Mouse (Mus musculus) embryonic stem cell, embryonic (primary cell): ENCODE results near the gene Uck1.

Source experiments
- CTCF ChIA-PET, 4 experiments: fragments of 300-600 bp in 2 of 4; fragments of 350-600 bp in 2 of 4; sonication (Branson Sonifier 250); formaldehyde crosslinking; loops; one replicate each; lab custom pipeline; 2022; ENCODE audit warnings: inconsistent platforms in 2 of 4; lab: Charles Lee
- POLR2A ChIA-PET, 4 experiments: fragments of 300-600 bp in 2 of 4; fragments of 350-600 bp in 2 of 4; sonication (Branson Sonifier 250); formaldehyde crosslinking; loops; one replicate each; lab custom pipeline; 2022; ENCODE audit warnings: antibody characterized with exemption in 4 of 4, inconsistent platforms in 1 of 4; lab: Charles Lee

The Uck1 gene

DNA sequence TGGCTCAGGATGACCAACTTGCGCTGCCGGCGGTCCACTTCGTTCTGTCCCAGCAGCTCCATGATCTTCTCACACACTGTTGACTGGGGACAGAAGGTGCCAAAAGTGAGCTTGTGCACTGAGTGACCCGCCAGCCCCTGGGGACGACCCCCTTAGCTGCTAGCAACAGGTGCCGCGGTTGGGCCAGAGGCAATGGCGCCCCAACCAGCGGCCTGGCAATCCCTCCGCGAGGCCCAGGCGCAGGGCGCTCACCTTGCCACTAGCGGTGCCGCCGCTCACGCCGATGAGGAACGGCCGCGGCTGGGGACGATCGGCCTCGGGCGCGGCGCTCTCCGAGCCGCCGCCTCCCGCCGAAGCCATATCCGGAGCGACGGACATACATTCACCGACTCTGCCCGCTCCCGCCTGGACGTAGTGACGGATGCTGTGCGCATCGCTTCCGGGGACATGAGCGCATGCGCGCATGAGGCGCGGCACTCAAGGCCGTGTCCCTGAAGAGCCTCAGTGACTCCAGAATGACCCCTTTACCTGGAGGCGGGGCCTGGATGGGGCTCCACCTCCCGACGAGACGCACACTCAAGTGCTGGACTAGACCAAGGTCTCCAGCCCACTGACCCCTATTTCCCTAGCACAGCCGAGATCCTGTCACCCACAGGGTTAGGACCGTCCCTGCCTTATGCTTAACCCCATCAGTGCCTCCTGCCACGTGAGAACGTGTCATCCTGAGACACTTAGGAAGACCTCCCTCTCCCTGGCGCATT lies at the start of gene Uck1:
Uck1 (minus strand) TSS at position 503 of the 761 bp plus-strand sequence.
- POLR2A ChIA-PET = interaction anchor here in 2 of 4 experiments (0.6 to 1.6 kb wide), 10 partner anchors 23 to 95 kb away, joined by 3 to 9 read pairs (median 4); partner anchors contain the start of genes Swi5 (in 2 of the 2) and Golga2 (in 1 of the 2)
- CTCF ChIA-PET = interaction anchor here (0.7 to 2.1 kb wide), 15 partner anchors 8 to 229 kb away, joined by 3 to 27 read pairs (median 4); partner anchors contain the start of gene 1110008P14Rik (in 1 of the 4)

DNA sequence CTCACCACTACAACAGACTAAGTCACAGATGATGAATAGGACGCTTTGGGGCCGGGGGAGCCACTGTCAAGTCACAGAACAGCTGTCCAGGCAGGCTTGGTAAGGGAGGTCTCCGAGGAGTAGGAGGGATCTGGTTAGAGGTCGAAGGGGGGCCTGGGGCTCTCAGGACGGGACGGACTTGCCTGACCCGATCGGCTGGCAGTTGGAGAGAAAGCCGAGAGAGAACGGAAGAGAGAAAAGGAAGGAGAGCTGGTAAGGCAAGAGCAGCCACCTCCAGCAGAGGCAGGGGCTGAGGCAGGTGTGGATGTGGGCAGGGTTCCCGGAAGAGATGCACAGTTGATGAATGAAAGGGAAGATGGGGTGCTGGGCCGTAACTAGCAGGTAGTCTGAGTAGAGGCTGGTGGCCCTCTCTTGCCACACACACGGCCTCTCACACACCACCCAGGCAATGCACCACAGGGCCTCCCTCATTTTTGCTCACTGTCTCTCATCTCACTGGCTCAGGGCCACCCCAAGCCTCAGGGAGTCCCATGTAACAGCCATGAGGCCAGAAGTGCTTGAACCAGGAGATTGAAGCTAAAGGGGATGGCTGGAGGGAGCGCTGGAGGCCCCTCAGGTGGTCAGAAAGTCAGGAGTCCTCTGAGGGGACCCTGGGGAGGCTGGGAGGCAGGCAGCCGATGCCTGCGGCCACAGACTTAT lies 49.1 kb upstream of the Uck1 start:
- POLR2A ChIA-PET = interaction anchor here in 2 of 4 experiments (1.0 to 1.3 kb wide), 2 partner anchors 16 to 171 kb away, joined by 3 to 4 read pairs; no protein-coding TSS in a partner anchor
- CTCF ChIA-PET = interaction anchor here (0.6 to 2.1 kb wide), 19 partner anchors 12 to 667 kb away, joined by 3 to 11 read pairs (median 5); partner anchors contain the start of genes Swi5 (in 3 of the 4), 1110008P14Rik (in 2 of the 4) and Golga2 (in 2 of the 4)

DNA sequence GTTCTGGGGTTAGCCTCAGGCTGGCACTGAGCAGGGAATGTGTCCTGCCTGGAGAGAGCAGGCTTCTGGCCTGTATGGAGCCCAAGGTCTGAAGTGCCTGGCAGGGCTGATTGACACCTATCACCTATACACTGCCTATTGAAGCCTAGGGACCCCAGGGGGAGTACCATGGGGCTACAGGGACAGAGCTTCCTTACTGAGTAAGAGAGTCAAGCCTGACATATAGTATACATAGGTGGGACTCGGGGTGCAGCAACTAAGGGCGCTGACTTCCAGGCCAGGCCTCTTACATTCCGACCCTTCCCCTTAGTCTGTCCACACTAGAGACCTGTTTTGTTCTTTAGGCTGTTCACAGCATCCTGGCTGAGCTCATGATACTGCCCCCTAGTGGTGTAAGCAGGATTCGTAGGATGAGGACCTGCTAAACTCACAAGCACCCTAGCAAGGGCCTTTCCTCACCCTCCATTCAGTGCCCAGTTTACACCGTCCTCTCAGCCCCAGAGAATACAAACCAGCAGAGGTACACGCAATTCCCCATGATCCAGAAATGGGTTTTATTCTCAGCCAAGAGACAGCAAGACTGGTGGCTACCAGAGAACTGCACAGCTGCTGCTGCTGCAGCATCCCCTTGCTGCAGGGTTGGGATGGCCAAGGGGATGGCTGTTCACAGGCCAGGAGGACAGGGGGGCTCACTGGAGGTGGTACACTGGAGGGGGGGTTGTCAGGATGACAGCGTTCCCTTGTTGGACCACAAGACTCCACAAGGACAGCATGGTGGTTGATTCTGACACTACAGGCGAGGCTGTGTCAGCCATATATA lies 48.2 kb upstream of the Uck1 start:
- CTCF ChIA-PET = interaction anchor here (0.5 to 2.1 kb wide), 83 partner anchors 9 to 560 kb away, joined by 3 to 18 read pairs (median 3); partner anchors contain the start of genes Swi5 (in 3 of the 4), 1110008P14Rik (in 2 of the 4), Dnm1 (in 2 of the 4) and Golga2 (in 2 of the 4)
- POLR2A ChIA-PET = interaction anchor here in 3 of 4 experiments (0.6 to 1.8 kb wide), 12 partner anchors 13 to 171 kb away, joined by 3 to 9 read pairs (median 4); partner anchors contain the start of gene Swi5 (in 1 of the 3)

DNA sequence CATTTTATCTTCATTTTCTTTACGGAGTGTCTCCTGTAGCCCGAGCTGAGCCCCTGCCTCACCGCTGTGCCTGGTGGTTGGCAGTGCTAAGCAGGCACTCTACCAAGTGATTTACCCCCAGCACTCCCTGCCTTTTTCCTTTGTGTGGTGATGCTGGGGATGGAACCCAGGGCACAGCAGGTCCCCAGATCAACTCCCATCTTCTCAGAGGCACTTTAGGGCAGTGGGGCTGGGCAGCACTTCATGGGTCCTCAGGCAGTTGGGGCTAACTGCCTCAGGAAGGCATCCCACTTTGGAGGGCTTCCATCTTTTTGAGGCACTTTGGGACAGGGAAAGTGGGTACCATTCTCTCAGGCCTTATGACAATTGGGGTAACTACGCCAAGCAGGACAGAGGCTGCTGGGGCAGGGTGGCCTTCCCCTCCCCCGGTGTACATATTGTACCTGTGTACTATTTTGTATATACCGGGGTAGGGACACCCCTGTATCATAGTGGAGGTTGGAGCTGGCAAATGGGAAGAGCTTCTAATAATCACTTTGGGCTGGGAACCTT lies 47.4 kb upstream of the Uck1 start:
- ChIA-PET POLR2A (interaction anchor here in 2 of 4 experiments (0.7 to 1.8 kb wide), 6 partner anchors 12 to 170 kb away, joined by 3 to 9 read pairs (median 4); partner anchors contain the start of gene Swi5 (in 1 of the 2)), CTCF (interaction anchor here (0.6 to 2.1 kb wide), 48 partner anchors 9 to 382 kb away, joined by 3 to 18 read pairs (median 4); partner anchors contain the start of genes 1110008P14Rik (in 1 of the 4), Ciz1 (in 1 of the 4), Dnm1 (in 1 of the 4) and Pip5kl1 (in 1 of the 4))

DNA sequence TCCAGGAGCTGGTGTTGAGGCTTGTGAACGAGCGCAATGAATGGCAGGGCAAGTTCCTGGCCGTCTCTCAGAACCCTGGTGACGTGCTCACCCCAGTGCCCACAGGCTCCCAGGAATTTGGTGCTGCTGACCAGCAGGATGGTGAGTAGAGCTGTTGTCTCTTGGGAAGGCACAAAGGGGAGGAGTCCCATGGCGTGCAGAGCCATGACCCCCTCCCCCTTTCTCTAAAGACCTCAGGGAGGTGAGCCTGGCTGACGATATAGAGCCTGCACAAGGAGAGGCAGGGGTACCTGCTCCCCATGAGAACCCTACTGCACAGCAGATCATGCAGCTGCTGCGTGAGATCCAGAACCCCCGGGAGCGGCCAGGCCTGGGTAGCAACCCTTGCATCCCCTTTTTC lies 46.2 kb upstream of the Uck1 start:
- POLR2A ChIA-PET = interaction anchor here in 2 of 4 experiments (0.6 to 1.2 kb wide), 3 partner anchors 19 to 1226 kb away, joined by 3 to 4 read pairs (median 3); partner anchors contain the start of genes Golga2 (in 1 of the 2) and Swi5 (in 1 of the 2)

DNA sequence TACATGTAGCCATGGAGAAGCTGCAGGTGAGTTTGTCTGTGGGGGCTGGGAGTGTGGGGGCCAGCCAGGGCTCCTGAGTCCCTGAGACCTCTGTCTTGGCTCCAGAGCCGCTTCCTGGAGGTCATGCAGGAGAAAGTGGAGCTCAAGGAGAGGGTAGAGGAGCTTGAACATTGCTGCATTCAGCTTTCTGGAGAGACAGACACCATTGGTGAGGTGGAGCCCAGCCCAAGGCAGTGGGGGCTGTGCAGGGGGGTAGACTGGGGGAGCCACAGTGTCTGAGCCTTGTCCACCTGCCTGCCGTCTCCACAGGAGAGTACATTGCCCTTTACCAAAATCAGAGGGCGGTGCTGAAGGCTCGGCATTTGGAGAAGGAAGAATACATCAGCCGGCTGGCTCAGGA lies 45.7 kb upstream of the Uck1 start:
- POLR2A ChIA-PET = interaction anchor here in 2 of 4 experiments (0.6 to 1.9 kb wide), 4 partner anchors 14 to 1226 kb away, joined by 3 to 8 read pairs (median 4); partner anchors contain the start of gene Swi5 (in 1 of the 2)
- CTCF ChIA-PET = interaction anchor here in 3 of 4 experiments (0.6 to 3.0 kb wide), 9 partner anchors 13 to 261 kb away, joined by 3 to 17 read pairs (median 6); no protein-coding TSS in a partner anchor

More for the DNA sequence above, 46.2 kb upstream of the Uck1 start:
- CTCF ChIA-PET = interaction anchor here in 3 of 4 experiments (0.6 to 3.0 kb wide), 6 partner anchors 12 to 109 kb away, joined by 3 to 17 read pairs (median 6); no protein-coding TSS in a partner anchor

DNA sequence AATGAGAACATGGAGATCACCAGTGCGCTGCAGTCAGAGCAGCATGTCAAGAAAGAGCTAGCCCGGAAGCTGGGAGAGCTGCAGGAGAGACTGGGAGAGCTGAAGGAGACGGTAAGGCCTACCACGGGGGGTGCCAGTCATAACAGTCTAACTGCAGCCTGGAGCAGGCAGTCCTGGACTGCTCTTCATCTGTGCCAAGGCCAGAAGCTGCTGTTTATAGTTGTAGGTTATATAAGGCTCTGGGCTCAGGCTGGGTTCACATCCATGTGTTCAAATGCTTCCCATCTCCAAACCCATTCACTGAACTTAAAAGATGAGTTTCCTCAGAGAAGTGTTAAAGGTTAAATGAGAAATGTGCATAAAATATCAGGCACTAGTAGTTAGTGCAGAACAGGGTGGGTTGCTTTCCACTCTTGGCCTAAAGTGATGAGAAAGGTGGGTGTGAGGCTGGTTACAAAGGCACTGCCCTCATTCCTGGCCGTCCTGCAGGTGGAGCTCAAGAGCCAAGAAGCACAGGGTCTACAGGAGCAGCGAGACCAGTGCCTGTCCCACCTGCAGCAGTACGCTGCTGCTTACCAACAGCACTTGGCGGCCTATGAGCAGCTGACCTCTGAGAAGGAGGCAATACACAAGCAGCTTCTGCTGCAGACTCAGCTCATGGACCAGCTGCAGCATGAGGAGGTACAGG lies 44.3 kb upstream of the Uck1 start:
- POLR2A ChIA-PET = interaction anchor here in 3 of 4 experiments (0.6 to 2.5 kb wide), 19 partner anchors 8 to 220 kb away, joined by 3 to 14 read pairs (median 4); partner anchors contain the start of genes Swi5 (in 3 of the 3) and Golga2 (in 2 of the 3)
- CTCF ChIA-PET = interaction anchor here (0.5 to 3.4 kb wide), 70 partner anchors 8 to 1067 kb away, joined by 3 to 26 read pairs (median 4); partner anchors contain the start of genes Swi5 (in 3 of the 4), Golga2 (in 2 of the 4), Ciz1 (in 1 of the 4) and Dpm2 (in 1 of the 4)

DNA sequence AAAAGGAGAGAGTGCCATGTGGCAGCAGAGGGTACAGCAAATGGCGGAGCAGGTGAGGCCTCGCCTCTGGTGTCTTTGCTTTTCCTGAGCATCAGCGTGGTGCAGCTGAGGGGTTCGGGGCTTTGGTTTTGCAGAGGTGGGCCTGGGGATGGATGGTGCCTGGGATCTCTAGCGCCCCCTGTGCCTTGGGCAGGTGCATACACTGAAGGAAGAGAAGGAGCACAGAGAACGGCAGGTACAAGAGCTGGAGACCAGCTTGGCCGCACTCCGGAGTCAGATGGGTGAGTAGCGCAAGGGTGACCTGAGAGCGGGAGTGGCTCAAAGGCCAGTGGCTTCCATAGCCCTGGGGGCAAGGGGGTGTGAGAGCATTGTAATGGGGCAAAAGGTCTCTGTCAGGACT lies 43.0 kb upstream of the Uck1 start:
- CTCF ChIA-PET = interaction anchor here (0.6 to 3.4 kb wide), 21 partner anchors 9 to 338 kb away, joined by 3 to 26 read pairs (median 8); partner anchors contain the start of genes Swi5 (in 2 of the 4), Ciz1 (in 1 of the 4) and Golga2 (in 1 of the 4)
- POLR2A ChIA-PET = interaction anchor here in 2 of 4 experiments (0.9 to 2.5 kb wide), 9 partner anchors 11 to 325 kb away, joined by 3 to 14 read pairs (median 4); partner anchors contain the start of gene Swi5 (in 1 of the 2)

DNA sequence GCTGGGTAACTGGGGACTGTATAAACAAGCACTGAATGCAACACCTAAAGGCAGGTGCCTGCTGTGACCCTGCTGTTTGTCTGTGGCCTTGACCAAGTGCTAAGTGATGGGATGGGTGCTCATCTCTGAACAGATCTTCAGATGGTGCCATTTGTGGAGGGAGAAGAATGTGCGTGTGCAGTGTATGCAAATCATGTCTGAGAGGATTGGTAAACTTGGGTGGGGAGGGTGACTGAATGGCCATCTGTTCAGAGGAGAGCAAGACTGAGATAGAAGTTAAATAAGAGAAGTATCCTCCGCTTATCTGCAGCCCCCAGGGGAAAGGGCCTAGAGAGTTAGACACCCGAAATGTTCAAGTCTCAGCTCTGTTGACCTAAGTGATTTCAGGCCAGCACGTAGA lies 39.5 kb upstream of the Uck1 start:
- POLR2A ChIA-PET = interaction anchor here in 3 of 4 experiments (0.6 to 2.1 kb wide), 5 partner anchors 9 to 13 kb away, joined by 3 to 11 read pairs (median 4); partner anchors contain the start of genes Golga2 (in 2 of the 3) and Swi5 (in 2 of the 3)
- CTCF ChIA-PET = interaction anchor here in 1 of 4 experiments (1.2 kb wide), 1 partner anchor 105 kb away, joined by 3 read pairs; no protein-coding TSS in a partner anchor

DNA sequence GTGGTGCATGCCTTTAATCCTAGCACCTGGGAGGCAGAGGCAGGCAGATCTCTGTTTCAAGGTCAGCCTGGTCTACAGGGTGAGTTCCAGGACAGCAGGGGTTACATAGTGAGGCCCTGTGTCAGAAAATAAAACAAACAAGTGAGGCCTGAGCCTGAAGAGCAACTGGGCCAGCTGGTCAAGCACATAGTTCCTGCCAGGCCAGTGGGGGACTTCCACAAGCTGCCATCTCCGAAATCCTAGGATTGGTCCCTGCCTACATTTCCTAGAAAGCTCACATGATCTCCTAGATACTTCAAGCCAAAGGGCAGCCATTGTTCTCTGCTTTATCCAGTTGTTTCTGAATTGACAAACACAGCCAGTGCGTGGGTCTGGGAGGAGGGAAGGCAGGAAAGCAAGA lies 35.9 kb upstream of the Uck1 start:
- POLR2A ChIA-PET = interaction anchor here in 3 of 4 experiments (0.9 to 2.4 kb wide), 4 partner anchors 8 to 31 kb away, joined by 3 to 7 read pairs (median 6); no protein-coding TSS in a partner anchor
- CTCF ChIA-PET = interaction anchor here (0.6 to 3.5 kb wide), 8 partner anchors 8 to 103 kb away, joined by 3 to 18 read pairs (median 5); no protein-coding TSS in a partner anchor

DNA sequence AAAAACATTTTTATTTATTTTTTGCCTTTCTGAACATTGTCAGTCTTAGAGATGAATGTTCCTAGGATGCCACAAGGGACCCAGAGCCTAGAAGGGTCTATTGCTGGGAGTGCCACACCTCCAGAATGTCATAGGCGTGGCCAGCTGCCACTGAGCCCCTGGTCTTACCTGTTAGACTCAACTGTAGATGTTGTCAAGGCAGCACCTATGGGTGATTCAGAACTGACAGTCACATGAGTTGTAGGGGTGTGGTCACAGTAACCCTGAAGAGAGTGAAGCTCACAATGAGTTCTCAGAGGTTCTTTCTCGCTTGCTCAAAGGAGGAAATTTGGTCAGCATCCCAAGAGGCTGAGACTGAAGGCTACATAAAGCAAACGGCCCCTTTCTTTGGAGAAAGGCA lies 35.3 kb upstream of the Uck1 start:
- CTCF ChIA-PET = interaction anchor here (0.8 to 3.5 kb wide), 6 partner anchors 9 to 13 kb away, joined by 3 to 18 read pairs (median 5); no protein-coding TSS in a partner anchor
- POLR2A ChIA-PET = interaction anchor here in 3 of 4 experiments (0.9 to 2.4 kb wide), 6 partner anchors 9 to 120 kb away, joined by 3 to 7 read pairs (median 4); no protein-coding TSS in a partner anchor

DNA sequence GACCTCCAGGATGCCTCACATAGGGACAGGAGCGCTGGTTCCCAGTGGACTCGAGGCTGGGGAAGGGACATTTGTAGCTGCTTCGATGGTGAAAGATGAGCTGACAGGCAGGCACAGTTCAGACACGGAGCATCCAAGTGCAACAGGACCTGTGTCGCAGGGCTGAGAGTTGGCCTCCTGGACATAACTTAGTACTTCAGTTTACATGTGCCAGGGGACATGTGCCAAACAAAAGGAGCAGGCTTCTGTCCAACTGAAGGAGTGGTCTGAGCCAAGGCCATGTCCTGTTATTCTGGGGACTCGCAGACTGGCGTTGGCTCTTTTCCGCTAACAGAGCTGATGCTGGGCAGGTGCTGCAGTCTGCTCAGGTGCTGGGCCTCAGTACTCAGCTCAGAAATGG lies 34.4 kb upstream of the Uck1 start:
- POLR2A ChIA-PET = interaction anchor here in 2 of 4 experiments (0.8 to 2.4 kb wide), 8 partner anchors 10 to 120 kb away, joined by 3 to 7 read pairs (median 4); no protein-coding TSS in a partner anchor
- CTCF ChIA-PET = interaction anchor here (0.5 to 3.5 kb wide), 9 partner anchors 10 to 329 kb away, joined by 3 to 18 read pairs (median 8); no protein-coding TSS in a partner anchor

DNA sequence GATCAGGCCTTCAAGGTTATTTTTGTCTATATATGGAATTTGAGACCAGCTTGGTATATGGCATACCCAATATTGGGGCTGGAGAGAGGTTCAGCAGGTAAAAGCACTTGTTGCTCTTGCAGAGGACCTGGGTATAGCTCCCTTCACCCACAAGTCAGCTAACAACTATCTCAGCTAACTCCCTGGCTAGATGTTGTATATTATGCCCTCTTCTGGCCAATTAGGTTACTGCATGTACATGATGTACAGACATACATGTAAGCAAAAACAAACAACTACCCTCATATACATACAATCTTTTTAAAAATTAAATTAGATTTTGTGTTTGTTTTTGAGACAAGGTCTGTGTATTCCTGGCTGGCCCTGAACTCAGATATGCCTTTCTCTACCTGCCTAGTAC lies 29.6 kb upstream of the Uck1 start:
- ChIA-PET POLR2A (interaction anchor here (0.5 to 1.7 kb wide), 13 partner anchors 10 to 390 kb away, joined by 3 to 5 read pairs (median 3); no protein-coding TSS in a partner anchor), CTCF (interaction anchor here (0.5 to 2.4 kb wide), 25 partner anchors 9 to 218 kb away, joined by 3 to 26 read pairs (median 4); no protein-coding TSS in a partner anchor)

DNA sequence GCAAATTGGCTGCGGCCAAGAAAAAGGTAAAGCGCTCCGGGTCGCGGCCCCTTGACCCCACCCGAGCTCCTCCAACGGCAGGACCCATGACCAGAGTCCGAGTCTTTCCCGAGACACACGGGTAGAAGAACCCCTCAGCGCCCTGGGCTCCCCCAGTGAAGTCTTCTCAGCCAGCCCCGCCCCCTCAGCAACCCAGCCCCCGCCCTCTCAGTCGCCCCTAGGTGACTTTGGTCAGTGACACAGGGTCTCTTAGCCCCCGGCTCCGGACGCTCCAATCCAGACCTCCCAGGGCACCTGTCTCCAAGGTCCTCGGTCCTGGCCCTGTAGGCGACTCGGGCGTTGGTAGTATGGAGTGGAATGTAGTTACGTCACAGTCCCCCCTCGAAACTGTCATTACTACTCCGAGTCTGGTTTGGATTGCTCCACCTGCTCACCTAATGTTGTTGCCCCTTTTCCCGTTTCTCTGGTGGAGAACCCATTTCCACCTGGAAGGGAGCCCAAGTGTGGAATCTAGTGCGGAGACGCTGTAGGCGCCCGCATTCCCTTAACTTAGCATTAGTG lies 28.5 kb upstream of the Uck1 start:
- ChIA-PET POLR2A (interaction anchor here (0.5 to 2.2 kb wide), 72 partner anchors 8 to 835 kb away, joined by 3 to 14 read pairs (median 4); partner anchors contain the start of genes Uck1 (in 2 of the 4), 1110008P14Rik (in 1 of the 4), Abl1 (in 1 of the 4) and Fam78a (in 1 of the 4)), CTCF (interaction anchor here (0.8 to 2.4 kb wide), 24 partner anchors 9 to 200 kb away, joined by 3 to 16 read pairs (median 5); no protein-coding TSS in a partner anchor)
